Comparison of ENCODE assay signal across 21 mouse cellular contexts in the genomic region with DNA sequence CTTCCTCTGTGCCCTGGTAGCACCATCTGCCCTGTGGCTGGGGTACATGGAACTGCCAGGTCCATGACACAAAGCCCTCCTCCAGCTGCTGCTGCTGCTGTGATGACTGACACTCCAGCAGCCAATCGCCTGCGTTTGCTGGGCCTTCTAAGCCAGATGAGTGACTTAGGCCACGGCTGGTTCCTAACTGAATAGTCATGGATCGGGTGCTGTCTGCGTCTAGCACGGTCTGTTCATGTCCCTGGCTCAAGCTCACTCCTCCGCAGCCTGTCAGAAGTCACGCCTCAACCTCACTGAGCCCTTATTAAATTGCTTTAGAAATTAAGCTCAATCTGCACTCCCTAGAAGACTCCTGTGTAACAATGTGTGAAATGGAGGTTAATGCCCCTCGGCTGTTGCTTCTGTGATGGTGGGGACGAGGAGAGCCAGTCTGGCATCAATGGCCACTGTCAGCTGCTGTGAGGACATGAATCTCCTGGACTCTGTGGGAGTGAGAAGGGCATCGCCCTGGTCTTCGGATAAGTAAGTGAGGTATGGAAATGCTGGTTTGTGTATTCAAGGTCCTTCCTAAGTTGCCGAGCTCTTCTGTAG.
DNase-seq lines count a peak whose midpoint lies in the region; ATAC-seq and TF ChIP-seq lines count a peak whose summit lies in the region.
"Had no signal": no experiment of that assay in that cellular context is flagged by ENCODE, and none has a peak within 500 bp of the region (broad histone marks: within the 10 kb centered on the region; RNA-seq: fewer than 3 reads in every experiment).

No protein-coding gene starts in this region.

- peak; percentile 35; the same call in 1 of the 2 replicates for ATAC-seq in hindbrain, embryonic 12.5 days (ENCODE audit: low FRiP score)
- no peak for ATAC-seq in hindbrain, postnatal 0 days
- ATAC-seq in kidney, postnatal 0 days (replicated peaks; ENCODE audit: low FRiP score, low read depth), result peak; percentile 58
- no peak for ATAC-seq in neural tube, embryonic 15.5 days (ENCODE audit: low FRiP score)
- ATAC-seq: liver, embryonic 12.5 days had no signal

- DNase-seq in hindbrain, postnatal 0 days (ENCODE audit: low spot score), result no peak
- DNase-seq in kidney, postnatal 0 days (ENCODE audit: low spot score), result peak; percentile 88
- no peak for DNase-seq in kidney, adult 11 months
- no peak for DNase-seq in testis, postnatal 10 days (ENCODE audit: low spot score)
- DNase-seq in left cerebral cortex, postnatal 4 days, result no peak
- DNase-seq: adrenal gland, postnatal 25 days; cerebellum, postnatal 10 days; embryo, embryonic 11 days; gastrocnemius, postnatal 25 days; right cerebral cortex, postnatal 4 days; thymus, postnatal 4 days had no signal

- H3K4me1 ChIP-seq in hindbrain, embryonic 12.5 days, result peaks cover 26% of the 10 kb centered on the region
- H3K4me1 ChIP-seq in hindbrain, postnatal 0 days (ENCODE audit: insufficient read depth, low read length), result peaks cover 4% of the 10 kb centered on the region; the same call in 1 of the 2 replicates
- H3K4me1 ChIP-seq in kidney, postnatal 0 days (replicated peaks; ENCODE audit: insufficient read depth, low read length), result peaks cover 28% of the 10 kb centered on the region
- H3K4me1 ChIP-seq in testis, adult 2 months (ENCODE audit: control insufficient read depth, insufficient read depth, low read length), result no peaks in the 10 kb centered on the region; the same call in 1 of the 2 replicates
- H3K4me1 ChIP-seq in neural tube, embryonic 15.5 days, result peaks cover 15% of the 10 kb centered on the region

- H3K9ac ChIP-seq in hindbrain, embryonic 12.5 days, result no peak overlapping the region
- no peak overlapping the region for H3K9ac ChIP-seq in hindbrain, postnatal 0 days (replicated peaks; ENCODE audit: low read length)
- no peak overlapping the region for H3K9ac ChIP-seq in kidney, postnatal 0 days (ENCODE audit: low read depth, low read length)
- H3K9ac ChIP-seq in neural tube, embryonic 15.5 days (replicated peaks), result no peak overlapping the region
- H3K9ac ChIP-seq: embryonic facial prominence, embryonic 15.5 days; heart, embryonic 13.5 days; liver, embryonic 12.5 days; lung, embryonic 15.5 days; neural tube, embryonic 12.5 days had no signal

- 0 out of 2 replicates have a peak overlapping the region, but pooled peaks have one; percentile 7 for H3K27ac ChIP-seq in hindbrain, embryonic 12.5 days
- no peak overlapping the region for H3K27ac ChIP-seq in hindbrain, postnatal 0 days
- H3K27ac ChIP-seq in kidney, postnatal 0 days, result peak overlapping the region; percentile 75; the same call in 1 of the 2 replicates
- H3K27ac ChIP-seq in testis, adult 2 months (ENCODE audit: control insufficient read depth, insufficient read depth, low read depth, low read length), result peak overlapping the region; percentile 62; the same call in 1 of the 2 replicates
- H3K27ac ChIP-seq in neural tube, embryonic 15.5 days (replicated peaks), result 0 out of 2 replicates have a peak overlapping the region, but pooled peaks have one; percentile 28
- H3K27ac ChIP-seq: embryonic facial prominence, embryonic 15.5 days; liver, embryonic 12.5 days; macrophage; neural tube, embryonic 12.5 days had no signal

- no peak overlapping the region for H3K4me2 ChIP-seq in hindbrain, embryonic 12.5 days (replicated peaks)
- no peak overlapping the region for H3K4me2 ChIP-seq in hindbrain, postnatal 0 days (ENCODE audit: low read depth, low read length)
- H3K4me2 ChIP-seq in kidney, postnatal 0 days (ENCODE audit: low read length), result no peak overlapping the region
- H3K4me2 ChIP-seq in neural tube, embryonic 15.5 days, result no peak overlapping the region
- H3K4me2 ChIP-seq: embryonic facial prominence, embryonic 15.5 days; heart, embryonic 13.5 days; liver, embryonic 12.5 days; lung, embryonic 15.5 days; neural tube, embryonic 12.5 days had no signal

- H3K4me3 ChIP-seq in hindbrain, embryonic 12.5 days, result no peak overlapping the region
- no peak overlapping the region for H3K4me3 ChIP-seq in hindbrain, postnatal 0 days (ENCODE audit: low read length)
- no peak overlapping the region for H3K4me3 ChIP-seq in kidney, postnatal 0 days (replicated peaks; ENCODE audit: low read depth, low read length)
- H3K4me3 ChIP-seq in testis, adult 2 months (ENCODE audit: control insufficient read depth, low read depth, low read length), result no peak overlapping the region
- no peak overlapping the region for H3K4me3 ChIP-seq in neural tube, embryonic 15.5 days (replicated peaks)
- H3K4me3 ChIP-seq: embryonic facial prominence, embryonic 15.5 days; forebrain, embryonic 10.5 days; heart, embryonic 13.5 days; liver, embryonic 12.5 days; lung, embryonic 15.5 days; neural tube, embryonic 12.5 days had no signal

- H3K27me3 ChIP-seq in hindbrain, embryonic 12.5 days, result 0 out of 2 replicates have a peak, but pooled peaks cover 3% of the 10 kb centered on the region
- H3K27me3 ChIP-seq in hindbrain, postnatal 0 days (ENCODE audit: insufficient read depth, low read length), result no peaks in the 10 kb centered on the region
- H3K27me3 ChIP-seq in kidney, postnatal 0 days (ENCODE audit: insufficient read depth, low read length), result no peaks in the 10 kb centered on the region
- H3K27me3 ChIP-seq in testis, adult 2 months (ENCODE audit: control insufficient read depth, insufficient read depth, low read length), result no peaks in the 10 kb centered on the region
- H3K27me3 ChIP-seq in neural tube, embryonic 15.5 days (replicated peaks), result peaks cover 6% of the 10 kb centered on the region
- H3K27me3 ChIP-seq: heart, embryonic 13.5 days; lung, embryonic 15.5 days; neural tube, embryonic 12.5 days had no signal

- H3K36me3 ChIP-seq in hindbrain, embryonic 12.5 days, result no peaks in the 10 kb centered on the region
- no peaks in the 10 kb centered on the region for H3K36me3 ChIP-seq in hindbrain, postnatal 0 days (ENCODE audit: insufficient read depth, low read length)
- H3K36me3 ChIP-seq in kidney, postnatal 0 days (ENCODE audit: insufficient read depth, low read length), result no peaks in the 10 kb centered on the region
- no peaks in the 10 kb centered on the region for H3K36me3 ChIP-seq in testis, adult 2 months (ENCODE audit: control insufficient read depth, insufficient read depth, low read length)
- no peaks in the 10 kb centered on the region for H3K36me3 ChIP-seq in neural tube, embryonic 15.5 days
- H3K36me3 ChIP-seq: embryonic facial prominence, embryonic 15.5 days; forebrain, embryonic 10.5 days; heart, embryonic 13.5 days; liver, embryonic 12.5 days; lung, embryonic 15.5 days; neural tube, embryonic 12.5 days had no signal

- WGBS in hindbrain, embryonic 12.5 days, result 74% methylated on average over 13 of the region's 13 CpGs
- 57% methylated on average over 13 of the region's 13 CpGs for WGBS in hindbrain, postnatal 0 days
- WGBS in kidney, postnatal 0 days, result 43% methylated on average over 13 of the region's 13 CpGs
- 71% methylated on average over 13 of the region's 13 CpGs for WGBS in neural tube, embryonic 15.5 days

- TF ChIP-seq POLR2A in testis, adult 2 months (IDR thresholded peaks at IDR 0.05; ENCODE audit: control insufficient read depth, low read depth, low read length), result no peak

- no peaks in the 10 kb centered on the region for H3K9me3 ChIP-seq in hindbrain, embryonic 12.5 days (replicated peaks)
- H3K9me3 ChIP-seq in hindbrain, postnatal 0 days (ENCODE audit: low read length), result no peaks in the 10 kb centered on the region
- H3K9me3 ChIP-seq in kidney, postnatal 0 days (replicated peaks; ENCODE audit: low read length), result no peaks in the 10 kb centered on the region
- no peaks in the 10 kb centered on the region for H3K9me3 ChIP-seq in neural tube, embryonic 15.5 days (replicated peaks)
- H3K9me3 ChIP-seq: embryonic facial prominence, embryonic 15.5 days; forebrain, embryonic 10.5 days; heart, embryonic 13.5 days; liver, embryonic 12.5 days; lung, embryonic 15.5 days; neural tube, embryonic 12.5 days had no signal

- intact Hi-C loops in left cerebral cortex, postnatal 4 days (cut with DNase I), result no loop called here

- no peak for TF ChIP-seq CTCF in hindbrain, postnatal 0 days (IDR thresholded peaks at IDR 0.05; ENCODE audit: low read depth)
- TF ChIP-seq CTCF in kidney, postnatal 0 days (IDR thresholded peaks at IDR 0.05; ENCODE audit: low read depth), result no peak
- no peak for TF ChIP-seq CTCF in testis, adult 2 months (IDR thresholded peaks at IDR 0.05; ENCODE audit: control insufficient read depth, insufficient read depth, insufficient replicate concordance, low read depth, low read length)

Comparison
In these comparisons a context has a peak if more than half of its experiments do, and no peak if none do; other contexts are left out.
1. ATAC-seq: peak in hindbrain, embryonic 12.5 days (single experiment) and kidney, postnatal 0 days (single experiment); none in hindbrain, postnatal 0 days (single experiment) and neural tube, embryonic 15.5 days (single experiment).